Mouse (Mus musculus) neural tube, embryonic 10.5 days (tissue): Measurements from ENCODE around the gene Hpn.
A peak's percentile ranks its signal among the peaks of the same experiment; 100 is the strongest.

ENCODE experiments used
- DNase-seq: peaks from one replicate; pipeline ENCODE4 v3.0.0-alpha.2; 2017; ENCODE audit warnings: low spot score; ENCODE audit errors: extremely low spot score

The Hpn gene

DNA sequence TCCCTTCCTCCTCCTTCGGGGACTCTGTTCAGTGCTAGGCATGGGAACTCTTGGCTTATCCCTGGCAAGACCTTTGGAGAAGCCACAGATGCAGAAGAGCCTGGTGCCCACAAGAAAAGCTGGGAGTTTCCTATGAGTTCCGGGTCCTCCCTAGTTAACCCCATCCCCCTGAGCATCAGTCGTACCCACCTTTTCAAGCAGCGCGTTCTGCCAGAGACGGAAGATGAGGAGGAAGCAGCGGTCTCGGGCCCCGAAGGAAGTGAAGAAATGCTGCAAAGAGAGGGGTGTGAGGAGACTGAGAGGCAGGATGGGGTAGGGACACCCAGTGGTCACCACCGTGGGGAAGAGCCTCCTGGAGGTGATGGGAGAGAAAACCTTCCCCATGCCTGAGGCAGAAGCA is 25.9 kb upstream of the Hpn start:
- no peak for DNase-seq

- no peak for DNase-seq
Measured at GRCm38 (mm10) chr7:31140302-31140701, 25.2 kb upstream of the Hpn start.

- peak; percentile 48 for DNase-seq
Measured at GRCm38 (mm10) chr7:31139765-31140164, 24.7 kb upstream of the Hpn start.

- DNase-seq, result no peak
Measured at GRCm38 (mm10) chr7:31135717-31136116, 20.6 kb upstream of the Hpn start.

DNA sequence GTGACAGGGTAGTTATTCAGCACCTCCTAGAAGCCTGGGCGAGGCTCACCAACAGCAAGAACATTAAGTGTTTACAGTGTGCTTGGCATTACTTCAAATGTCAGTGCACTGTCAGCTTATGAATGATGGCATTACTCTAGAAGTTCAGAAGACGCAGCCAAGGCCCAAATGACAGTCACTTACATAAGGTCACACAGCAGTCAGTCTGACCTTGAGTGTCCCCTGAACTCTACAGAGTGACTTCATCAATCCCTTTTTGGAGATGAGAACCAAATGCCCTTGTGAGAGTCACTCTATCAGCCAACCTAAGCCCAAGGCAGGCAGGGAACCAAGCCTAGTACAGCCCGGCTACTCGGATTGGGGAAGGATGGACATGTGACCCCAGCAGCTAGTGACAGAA is 16.8 kb upstream of the Hpn start:
- DNase-seq, result no peak

DNA sequence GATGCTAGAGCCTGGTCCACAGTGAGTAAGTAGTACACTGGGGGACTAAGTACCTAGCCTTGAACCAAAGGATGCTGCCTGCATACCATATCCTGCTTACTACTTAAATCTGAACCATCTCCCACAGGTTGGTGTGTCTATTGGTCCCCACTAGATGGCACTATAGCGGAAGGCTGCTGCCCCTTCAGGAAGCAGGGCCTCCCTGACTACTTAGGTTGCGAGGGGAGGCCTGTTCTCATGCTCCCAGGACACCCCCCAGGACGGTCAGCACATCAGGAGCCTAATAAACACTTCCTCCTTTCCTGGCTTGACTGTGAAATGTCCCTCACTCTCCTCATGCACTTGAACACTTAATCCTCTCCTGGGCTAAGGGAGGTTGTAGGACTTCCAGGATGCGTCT is 15.8 kb upstream of the Hpn start:
- peak; percentile 50 for DNase-seq

DNA sequence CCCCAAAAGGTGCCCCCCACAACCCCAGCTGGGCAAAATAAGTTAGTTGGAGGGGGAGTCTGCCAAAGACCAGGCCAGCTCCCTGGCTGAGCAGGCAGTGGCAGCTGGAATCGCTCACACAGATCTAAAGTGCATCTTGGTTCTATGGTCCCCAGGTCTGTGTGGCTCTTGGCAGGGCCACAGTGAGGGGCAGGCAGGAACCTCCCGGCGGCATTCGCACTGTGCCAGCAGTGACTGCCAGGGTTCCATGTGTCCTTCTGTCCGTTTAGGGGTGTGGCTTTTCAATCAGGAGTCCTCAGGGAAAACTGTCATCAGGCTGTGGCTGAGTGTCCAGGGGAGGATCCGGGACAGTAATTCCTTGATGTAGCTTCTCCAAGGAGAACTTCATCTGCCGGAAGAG is 15.1 kb upstream of the Hpn start:
- no peak for DNase-seq

DNA sequence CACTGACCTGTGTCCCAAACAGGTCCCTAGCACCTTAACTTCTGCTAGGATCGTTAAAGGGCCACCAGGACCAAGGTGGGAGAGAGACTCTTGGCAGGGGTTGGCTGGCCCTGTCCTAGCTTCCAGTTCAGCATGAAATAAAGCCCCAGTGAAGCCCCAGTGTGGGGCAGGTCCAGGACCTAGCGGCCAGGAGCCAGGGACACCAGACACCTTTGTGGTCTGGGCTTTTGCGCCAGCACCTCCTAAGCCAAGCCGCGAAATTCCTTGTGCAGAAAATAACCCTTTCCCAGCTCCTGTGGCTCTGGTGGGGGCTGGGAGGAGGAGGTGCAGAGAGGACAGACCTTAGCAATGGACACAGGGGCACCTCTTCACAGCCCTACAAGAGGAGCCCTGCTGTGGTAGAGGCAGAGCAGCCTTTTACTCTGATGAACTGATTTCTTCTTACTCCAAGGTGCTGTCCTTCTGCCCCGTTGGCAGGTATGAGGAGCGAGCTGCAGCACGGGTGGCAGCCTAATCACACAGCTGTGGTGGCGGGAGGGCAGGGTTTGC is 13.1 kb upstream of the Hpn start:
- no peak for DNase-seq

- peak; percentile 47 for DNase-seq
Measured at GRCm38 (mm10) chr7:31126851-31127724, 12.0 kb upstream of the Hpn start, which contains the start of gene Scn1b. TSS of gene Scn1b (minus strand) at chr7:31127003.

DNA sequence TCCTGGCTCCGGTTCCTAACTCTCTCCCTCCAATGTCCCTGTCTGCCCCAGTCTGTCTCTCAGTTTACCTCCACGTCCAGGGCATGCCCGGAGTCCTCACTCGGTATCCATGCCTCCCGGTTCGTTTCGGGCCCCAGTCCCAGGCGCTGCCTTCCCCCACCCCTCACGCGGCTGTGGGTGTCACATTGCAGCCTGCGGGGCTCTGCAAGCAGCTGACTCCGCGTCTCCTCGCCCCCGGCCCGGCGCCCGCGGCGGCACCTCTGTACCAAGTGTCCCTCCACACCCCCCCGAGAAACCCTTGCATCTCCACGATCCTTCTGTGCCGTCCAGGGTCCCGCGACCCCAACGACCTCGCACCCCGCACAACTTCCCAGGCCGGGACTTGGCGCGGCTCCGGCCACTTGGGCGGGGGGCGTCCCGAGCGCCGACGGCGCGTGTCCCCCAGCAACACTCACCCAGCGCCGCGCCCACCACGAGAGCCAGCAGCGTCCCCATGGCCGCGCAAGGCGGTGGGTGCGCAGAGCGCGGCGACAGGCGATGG is 11.2 kb upstream of the Hpn start:
- peak; percentile 43 for DNase-seq

- DNase-seq, result no peak
Measured at GRCm38 (mm10) chr7:31125116-31125515, 10.0 kb upstream of the Hpn start.

DNA sequence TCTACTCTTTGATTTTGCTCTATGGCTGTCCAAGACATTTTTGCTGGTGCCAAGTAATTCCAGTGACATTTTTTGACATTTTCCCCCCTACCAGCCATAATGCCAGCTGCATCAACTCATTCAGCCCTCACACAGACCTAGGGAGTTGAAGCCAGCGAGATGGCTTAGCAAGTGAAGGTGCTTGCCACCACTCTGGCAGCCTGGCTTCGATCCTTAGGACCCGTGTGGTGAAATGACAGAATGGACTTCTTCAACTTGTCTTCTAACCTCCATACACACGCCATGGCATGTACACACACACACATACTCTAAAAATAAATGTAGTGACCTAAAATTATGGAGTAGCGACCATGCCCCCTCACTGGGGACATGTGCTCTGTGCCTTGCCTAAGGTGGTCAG is 9.3 kb upstream of the Hpn start:
- no peak for DNase-seq

GRCm38 (mm10) chr7:31123697-31124096 is 8.6 kb upstream of the Hpn start:
- no peak for DNase-seq

DNA sequence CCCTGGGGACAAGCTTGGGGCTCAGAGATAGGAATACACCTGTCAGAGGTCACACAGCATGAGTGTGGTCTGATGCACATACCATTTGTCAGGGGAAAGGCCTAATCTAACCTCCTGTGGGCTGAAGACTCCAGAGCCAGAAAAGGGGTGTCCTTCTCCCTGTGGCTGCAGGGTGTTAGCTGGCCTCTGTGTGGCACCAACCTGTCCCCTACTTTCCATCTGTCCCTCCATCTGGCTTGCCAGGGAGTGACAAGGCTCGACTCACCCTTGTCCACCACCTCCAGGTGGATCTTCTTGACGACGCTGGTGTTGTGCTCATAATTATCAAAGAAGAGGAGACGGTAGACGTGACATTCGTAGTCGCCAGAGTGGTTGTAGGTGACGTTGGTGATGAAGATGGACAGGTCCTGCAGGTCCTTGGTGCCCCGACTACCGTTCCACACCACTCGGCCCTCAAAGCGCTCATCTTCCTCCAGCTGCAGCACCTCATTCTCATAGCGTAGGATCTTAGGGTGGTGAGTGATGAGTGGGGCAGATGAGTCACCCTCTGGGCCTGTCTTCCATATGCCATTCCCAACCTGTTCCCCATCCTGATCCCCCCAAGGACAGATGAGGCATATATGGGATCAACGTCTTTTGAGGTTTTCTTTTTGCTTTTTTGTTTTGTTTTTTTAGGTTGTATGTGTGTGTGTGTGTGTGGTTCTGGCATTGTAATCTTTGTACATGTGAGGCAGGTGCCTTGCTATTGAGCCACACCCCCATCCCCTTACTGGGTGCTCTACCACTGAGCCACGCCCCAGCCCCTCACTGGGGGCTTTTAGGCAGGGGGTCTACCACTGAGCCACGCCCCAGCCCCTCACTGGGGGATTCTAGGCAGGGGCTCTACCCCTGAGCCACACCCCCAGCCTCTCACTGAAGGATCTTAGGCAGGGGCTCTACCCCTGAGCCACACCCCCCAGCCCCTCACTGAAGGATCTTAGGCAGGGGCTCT is 7.8 kb upstream of the Hpn start:
- no peak for DNase-seq

DNA sequence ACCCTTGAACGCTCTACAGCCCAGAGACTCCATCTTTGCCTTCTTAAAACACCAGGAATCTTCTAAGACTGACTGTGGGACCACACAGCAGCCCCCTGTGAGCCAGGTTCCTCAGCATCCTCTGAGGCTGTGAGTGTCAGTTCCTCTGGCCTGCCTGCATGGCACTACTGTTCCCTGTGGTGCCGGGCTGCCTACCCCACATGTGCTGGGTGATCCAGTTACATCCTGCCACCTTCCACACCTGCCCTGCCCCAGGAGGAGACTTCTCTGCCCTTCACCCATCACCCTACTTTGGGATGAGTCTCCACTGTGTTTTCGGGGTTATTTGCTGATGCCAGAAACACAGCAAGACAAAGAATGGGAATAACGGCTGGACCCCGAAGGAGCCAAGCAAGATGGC is 4.5 kb upstream of the Hpn start:
- no peak for DNase-seq

GRCm38 (mm10) chr7:31118486-31118885 is 3.4 kb upstream of the Hpn start:
- no peak for DNase-seq

DNA sequence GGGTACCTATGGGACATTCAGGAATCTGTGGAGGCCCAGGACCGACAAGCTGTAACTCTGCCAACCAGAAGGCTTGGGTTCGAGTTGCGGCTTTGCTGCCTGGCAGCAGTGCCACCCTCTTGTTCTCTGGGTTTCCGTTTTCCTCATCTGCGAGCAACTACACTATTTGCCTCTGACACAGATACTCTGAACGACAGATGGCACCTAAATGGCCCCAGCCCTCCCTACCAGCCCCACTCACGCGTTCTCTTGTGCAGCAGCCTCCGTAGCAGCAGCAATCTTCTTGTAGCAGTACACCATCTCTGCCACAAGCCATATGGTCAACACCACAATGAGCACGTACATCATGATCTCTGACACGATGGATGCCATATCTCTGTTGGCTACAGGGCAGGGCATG is 2.4 kb upstream of the Hpn start:
- DNase-seq, result no peak

- no peak for DNase-seq
Measured at GRCm38 (mm10) chr7:31116721-31117145, 1.6 kb upstream of the Hpn start.

- peak; percentile 59 for DNase-seq
Measured at GRCm38 (mm10) chr7:31115587-31116043, 525 bp upstream of the Hpn start.

DNA sequence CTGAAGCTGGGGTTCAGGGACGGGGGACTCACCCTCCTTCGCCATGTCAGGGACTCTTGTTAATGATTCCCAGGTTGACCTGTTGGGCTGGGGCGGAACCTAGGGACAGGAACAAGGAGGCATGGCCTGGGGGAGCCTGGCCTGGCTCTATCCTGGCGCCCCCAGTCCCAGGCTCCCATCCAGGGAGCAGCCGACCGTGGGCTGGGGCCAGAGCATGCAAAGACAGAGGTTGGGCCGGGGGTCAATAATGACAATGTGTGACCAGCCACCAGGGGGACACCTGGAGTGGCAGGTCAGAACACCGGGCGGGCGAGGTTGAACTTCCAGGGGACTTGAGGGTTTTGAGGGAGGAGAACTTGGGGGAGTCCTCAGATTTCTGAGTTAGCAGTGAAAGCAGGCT is 444 bp downstream of the Hpn start:
- no peak for DNase-seq

GRCm38 (mm10) chr7:31113800-31114199 is 1.3 kb downstream of the Hpn start:
- no peak for DNase-seq
